Comparison of ENCODE assay signal across 22 mouse cellular contexts in genomic region chr16:48326903-48327302, GRCm38 (mm10). TPM values are rescaled to one million over a fixed set of nuclear protein-coding genes. Genes with fewer than 3 reads are reported as not detected.
DNase-seq lines count a peak whose midpoint lies in the region; ATAC-seq lines count a peak whose summit lies in the region.
"Had no signal": no experiment of that assay in that cellular context is flagged by ENCODE, and none has a peak within 500 bp of the region (broad histone marks: within the 10 kb centered on the region; RNA-seq: fewer than 3 reads in every experiment).

No protein-coding gene starts in this region.

- no peaks in the 10 kb centered on the region for H3K9me3 ChIP-seq in embryonic facial prominence, embryonic 14.5 days (ENCODE audit: control insufficient read depth, low read length)
- no peaks in the 10 kb centered on the region for H3K9me3 ChIP-seq in embryonic facial prominence, embryonic 10.5 days
- H3K9me3 ChIP-seq: embryonic facial prominence, embryonic 12.5 days had no signal

- H3K4me1 ChIP-seq in embryonic facial prominence, embryonic 14.5 days (ENCODE audit: control insufficient read depth, insufficient read depth, low read length), result no peaks in the 10 kb centered on the region
- no peaks in the 10 kb centered on the region for H3K4me1 ChIP-seq in embryonic facial prominence, embryonic 10.5 days
- H3K4me1 ChIP-seq: embryonic facial prominence, embryonic 12.5 days had no signal

- no peak overlapping the region for H3K4me3 ChIP-seq in embryonic facial prominence, embryonic 14.5 days (ENCODE audit: low read depth, low read length)
- no peak overlapping the region for H3K4me3 ChIP-seq in embryonic facial prominence, embryonic 10.5 days
- H3K4me3 ChIP-seq: embryonic facial prominence, embryonic 12.5 days; left cerebral cortex, adult 2 months had no signal

- no peaks in the 10 kb centered on the region for H3K27me3 ChIP-seq in embryonic facial prominence, embryonic 14.5 days (replicated peaks; ENCODE audit: control insufficient read depth, insufficient read depth, low read length)
- H3K27me3 ChIP-seq in embryonic facial prominence, embryonic 10.5 days (replicated peaks; ENCODE audit: low read depth, poor library complexity, severe bottlenecking), result no peaks in the 10 kb centered on the region
- H3K27me3 ChIP-seq: embryonic facial prominence, embryonic 12.5 days; Patski had no signal

- H3K4me2 ChIP-seq in embryonic facial prominence, embryonic 14.5 days (ENCODE audit: low read depth, low read length), result no peak overlapping the region
- H3K4me2 ChIP-seq: embryonic facial prominence, embryonic 12.5 days; liver, embryonic 11.5 days had no signal

- DNase-seq in embryonic facial prominence, embryonic 14.5 days (ENCODE audit: low spot score), result peak; percentile 16
- DNase-seq in embryonic facial prominence, embryonic 10.5 days (ENCODE audit: low spot score), result no peak
- DNase-seq in 3T3-L1 (ENCODE audit: low read depth, low spot score), result peak; percentile 11
- DNase-seq in cerebellum, adult 11-12 months, result peak; percentile 48
- peak; percentile 29 for DNase-seq in embryo, embryonic 11 days
- DNase-seq in thymus, postnatal 14 days, result no peak
- no peak for DNase-seq in left cerebral cortex, postnatal 14 days (ENCODE audit: low spot score in 2 of 2)
- no peak for DNase-seq in right cerebral cortex, postnatal 25 days
- DNase-seq: gastrocnemius, postnatal 36 days; heart, postnatal 10 days; lung, postnatal 10 days; midbrain, embryonic 14.5 days; right cerebral cortex, postnatal 14 days; thymus, postnatal 4 days had no signal

- 45% methylated on average over 4 of the region's 5 CpGs for WGBS in embryonic facial prominence, embryonic 14.5 days
- WGBS in embryonic facial prominence, embryonic 10.5 days, result 62% methylated on average over 5 of the region's 5 CpGs

- no peak for ATAC-seq in embryonic facial prominence, embryonic 14.5 days (ENCODE audit: low read depth)
- ATAC-seq: forebrain, embryonic 16.5 days; Patski had no signal

- no peaks in the 10 kb centered on the region for H3K36me3 ChIP-seq in embryonic facial prominence, embryonic 14.5 days (ENCODE audit: control insufficient read depth, insufficient read depth, low read length)
- H3K36me3 ChIP-seq in embryonic facial prominence, embryonic 10.5 days (replicated peaks), result no peaks in the 10 kb centered on the region
- H3K36me3 ChIP-seq: embryonic facial prominence, embryonic 12.5 days had no signal

- no peak overlapping the region for H3K27ac ChIP-seq in embryonic facial prominence, embryonic 14.5 days (replicated peaks; ENCODE audit: low read depth, low read length)
- no peak overlapping the region for H3K27ac ChIP-seq in embryonic facial prominence, embryonic 10.5 days (replicated peaks)
- H3K27ac ChIP-seq: embryonic facial prominence, embryonic 12.5 days; left cerebral cortex, adult 2 months had no signal

- intact Hi-C loops in left cerebral cortex, postnatal 14 days (cut with DNase I), result loop anchor here (5.0 kb wide), 1 partner anchor 305 kb away; no protein-coding TSS in a partner anchor

- no peak overlapping the region for H3K9ac ChIP-seq in embryonic facial prominence, embryonic 14.5 days (ENCODE audit: low read depth, low read length)
- H3K9ac ChIP-seq: embryonic facial prominence, embryonic 12.5 days had no signal

RNA-seq across cellular contexts. Expression of gene Dppa2, which starts 23.2 kb away (rescaled TPM):
- not detected in 2 replicates for polyA plus RNA-seq in embryonic facial prominence, embryonic 14.5 days (2014; fragmentation: Nextera tagmentation; extraction: Ambion mirVana)
- polyA plus RNA-seq in embryonic facial prominence, embryonic 10.5 days (2016; fragmentation: Nextera tagmentation; extraction: Ambion mirVana), result not detected in 2 replicates
- not detected for total RNA-seq in left cerebral cortex, postnatal 14 days (2021)
- total RNA-seq: adrenal gland, postnatal 36 days; gastrocnemius, postnatal 36 days; heart, postnatal 10 days; left cerebral cortex, adult 2 months had no signal
- polyA plus RNA-seq: embryonic facial prominence, embryonic 12.5 days; forebrain, embryonic 16.5 days; midbrain, embryonic 14.5 days; neural tube, embryonic 14.5 days; Patski; stomach, embryonic 14.5 days had no signal

RNA-seq across cellular contexts. Expression of gene Dppa4, which starts 43.4 kb away (rescaled TPM):
- not detected in 2 replicates for polyA plus RNA-seq in embryonic facial prominence, embryonic 14.5 days (2014; fragmentation: Nextera tagmentation; extraction: Ambion mirVana)
- polyA plus RNA-seq in embryonic facial prominence, embryonic 10.5 days (2016; fragmentation: Nextera tagmentation; extraction: Ambion mirVana), result not detected in 2 replicates
- total RNA-seq in left cerebral cortex, postnatal 14 days (2021), result not detected
- total RNA-seq: adrenal gland, postnatal 36 days; gastrocnemius, postnatal 36 days; heart, postnatal 10 days; left cerebral cortex, adult 2 months had no signal
- polyA plus RNA-seq: embryonic facial prominence, embryonic 12.5 days; forebrain, embryonic 16.5 days; midbrain, embryonic 14.5 days; neural tube, embryonic 14.5 days; Patski; stomach, embryonic 14.5 days had no signal

Comparison
In these comparisons a context has a peak if more than half of its experiments do, and no peak if none do; other contexts are left out.
1. DNase-seq: peak in embryonic facial prominence, embryonic 14.5 days (single experiment), 3T3-L1 (single experiment), cerebellum, adult 11-12 months (single experiment) and embryo, embryonic 11 days (single experiment); none in embryonic facial prominence, embryonic 10.5 days (single experiment), thymus, postnatal 14 days (single experiment), left cerebral cortex, postnatal 14 days (0 of 2) and right cerebral cortex, postnatal 25 days (single experiment).